Comparison of ENCODE assay signal across 8 mouse cellular contexts in genomic region chr8:107436841-107437421, GRCm38 (mm10). TPM values are rescaled to one million over a fixed set of nuclear protein-coding genes. Genes with fewer than 3 reads are reported as not detected.
DNase-seq lines count a peak whose midpoint lies in the region; ATAC-seq and TF ChIP-seq lines count a peak whose summit lies in the region.

No protein-coding gene starts in this region.

- peak overlapping the region; percentile 79 to 91 for H3K4me3 ChIP-seq in MEL (ENCODE audit: control insufficient read depth in 1 of 2, insufficient read depth in 1 of 2, low read depth in 2 of 2, low read length in 2 of 2)
- peak overlapping the region; percentile 90 for H3K4me3 ChIP-seq in intestine, embryonic 15.5 days (replicated peaks)
- peak overlapping the region; percentile 93 for H3K4me3 ChIP-seq in lung, embryonic 16.5 days (ENCODE audit: low read length)
- peak overlapping the region; percentile 99 for H3K4me3 ChIP-seq in small intestine, adult 2 months (ENCODE audit: low read depth, low read length)

- peaks cover 3 to 14% of the 10 kb centered on the region in 2 experiments for H3K4me1 ChIP-seq in MEL (ENCODE audit: control insufficient read depth in 1 of 2, insufficient read depth in 2 of 2, low read length in 2 of 2)
- H3K4me1 ChIP-seq in intestine, embryonic 15.5 days (replicated peaks): 0 out of 2 replicates have a peak, but pooled peaks cover 11% of the 10 kb centered on the region
- H3K4me1 ChIP-seq in lung, embryonic 16.5 days (replicated peaks; ENCODE audit: control insufficient read depth, insufficient read depth, low read length): peaks cover 4% of the 10 kb centered on the region; the same call in 1 of the 2 replicates
- peaks cover 9% of the 10 kb centered on the region; the same call in 1 of the 2 replicates for H3K4me1 ChIP-seq in small intestine, adult 2 months (ENCODE audit: control insufficient read depth, insufficient read depth, insufficient read length, low read length)

- TF ChIP-seq POLR2A in MEL (IDR thresholded peaks at IDR 0.05; ENCODE audit: control insufficient read depth in 1 of 2, insufficient read depth in 1 of 2, low read depth in 1 of 2, low read length in 2 of 2, poor library complexity in 1 of 2): 0 out of 4 replicates have a peak, but pooled peaks of 1 of the 2 experiments have one; percentile 33
- TF ChIP-seq POLR2A in small intestine, adult 2 months (IDR thresholded peaks at IDR 0.05; ENCODE audit: low read depth, low read length): no peak; the same call in 1 of the 2 replicates

- TF ChIP-seq CTCF in MEL (IDR thresholded peaks at IDR 0.05 in 2 of 3, conservative IDR thresholded peaks at IDR 0.05 in 1 of 3; ENCODE audit: control insufficient read depth in 1 of 3, insufficient read depth in 1 of 3, low read depth in 2 of 3, low read length in 3 of 3, poor library complexity in 1 of 3, severe bottlenecking in 1 of 3): no peak
- no peak for TF ChIP-seq CTCF in small intestine, adult 2 months (IDR thresholded peaks at IDR 0.05; ENCODE audit: extremely low read depth, insufficient read length, insufficient replicate concordance, low read depth, low read length)

- 6% methylated on average over 16 of the region's 16 CpGs for WGBS in intestine, embryonic 15.5 days
- WGBS in lung, embryonic 16.5 days: 4% methylated on average over 16 of the region's 16 CpGs
- WGBS in small intestine, adult 2 months: 0% methylated on average over 16 of the region's 16 CpGs

- no peaks in the 10 kb centered on the region for H3K9me3 ChIP-seq in MEL (replicated peaks; ENCODE audit: insufficient read depth, low read length)
- H3K9me3 ChIP-seq in intestine, embryonic 15.5 days: no peaks in the 10 kb centered on the region
- no peaks in the 10 kb centered on the region for H3K9me3 ChIP-seq in lung, embryonic 16.5 days (ENCODE audit: control insufficient read depth, low read length)

- peak; percentile 27 to 34; a peak in 2 of 4 replicates for TF ChIP-seq EP300 in MEL (IDR thresholded peaks at IDR 0.05; ENCODE audit: low read depth in 1 of 2, low read length in 2 of 2)

- no peaks in the 10 kb centered on the region for H3K27me3 ChIP-seq in MEL (ENCODE audit: control insufficient read depth in 1 of 2, insufficient read depth in 2 of 2, low read length in 2 of 2)
- no peaks in the 10 kb centered on the region for H3K27me3 ChIP-seq in intestine, embryonic 15.5 days (replicated peaks)
- no peaks in the 10 kb centered on the region for H3K27me3 ChIP-seq in lung, embryonic 16.5 days (ENCODE audit: control insufficient read depth, insufficient read depth, low read depth, low read length)
- no peaks in the 10 kb centered on the region for H3K27me3 ChIP-seq in small intestine, adult 2 months (ENCODE audit: control insufficient read depth, insufficient read depth, low read length)

- peak overlapping the region; percentile 82 for H3K4me2 ChIP-seq in intestine, embryonic 15.5 days (replicated peaks)
- peak overlapping the region; percentile 87 for H3K4me2 ChIP-seq in lung, embryonic 16.5 days (ENCODE audit: low read depth, low read length)

- peaks cover 0 to 11% of the 10 kb centered on the region in 2 experiments; a peak in 2 of 4 replicates for H3K36me3 ChIP-seq in MEL (ENCODE audit: control insufficient read depth in 1 of 2, insufficient read depth in 2 of 2, low read length in 2 of 2)
- H3K36me3 ChIP-seq in intestine, embryonic 15.5 days: no peaks in the 10 kb centered on the region
- no peaks in the 10 kb centered on the region for H3K36me3 ChIP-seq in lung, embryonic 16.5 days (ENCODE audit: control insufficient read depth, insufficient read depth, low read length)
- H3K36me3 ChIP-seq in small intestine, adult 2 months (ENCODE audit: control insufficient read depth, insufficient read depth, low read length): no peaks in the 10 kb centered on the region

- H3K79me2 ChIP-seq in MEL (ENCODE audit: control insufficient read depth, insufficient read depth, low read length, poor library complexity): peaks cover 6% of the 10 kb centered on the region; the same call in 1 of the 2 replicates

- DNase-seq in adrenal gland, postnatal 10 days: peak; percentile 37
- no peak for DNase-seq in adrenal gland, postnatal 4 days (ENCODE audit: low spot score in 2 of 2)
- DNase-seq in MEL (ENCODE audit: low read depth, low spot score): peak; percentile 88
- DNase-seq in gastrocnemius, adult 8-10 months (ENCODE audit: low spot score in 2 of 2): no peak

- peak; percentile 82 for ATAC-seq in erythroid progenitor cell, adult 5-6 weeks (replicated peaks; ENCODE audit: low FRiP score, poor library complexity, severe bottlenecking)
- peak; percentile 59 for ATAC-seq in intestine, embryonic 15.5 days
- peak; percentile 21 for ATAC-seq in lung, embryonic 16.5 days (ENCODE audit: low read depth)

- no peak for TF ChIP-seq RAD21 in MEL (IDR thresholded peaks at IDR 0.05; ENCODE audit: low read depth, low read length)

- peak overlapping the region; percentile 82 for H3K9ac ChIP-seq in MEL (ENCODE audit: control insufficient read depth, low read depth, low read length, poor library complexity, severe bottlenecking)
- H3K9ac ChIP-seq in intestine, embryonic 15.5 days: peak overlapping the region; percentile 92
- peak overlapping the region; percentile 95 for H3K9ac ChIP-seq in lung, embryonic 16.5 days (ENCODE audit: low read length)

- peak overlapping the region; percentile 84 for H3K27ac ChIP-seq in MEL (ENCODE audit: control insufficient read depth, low read depth, low read length)
- peak overlapping the region; percentile 89 for H3K27ac ChIP-seq in intestine, embryonic 15.5 days
- peak overlapping the region; percentile 91 for H3K27ac ChIP-seq in lung, embryonic 16.5 days (ENCODE audit: low read length)
- peak overlapping the region; percentile 96 for H3K27ac ChIP-seq in small intestine, adult 2 months (ENCODE audit: insufficient read depth, low read depth, low read length)

TF ChIP-seq in MEL, 35 proteins besides CTCF, POLR2A, EP300 and RAD21 (continues in another document):
- TF ChIP-seq NELFE (IDR thresholded peaks at IDR 0.05; ENCODE audit: low read depth, low read length) (peak; percentile 7; the same call in 1 of the 2 replicates), SIN3A (IDR thresholded peaks at IDR 0.05; ENCODE audit: low read length) (peak; percentile 93), USF2 (IDR thresholded peaks at IDR 0.05; ENCODE audit: borderline replicate concordance in 1 of 2, insufficient read depth in 1 of 2, low read depth in 1 of 2, low read length in 2 of 2) (peak in 1 of 2 experiments; percentile 66; a peak in 2 of 4 replicates), MXI1 (IDR thresholded peaks at IDR 0.05; ENCODE audit: low read depth, low read length) (peak; percentile 87), MEF2A (IDR thresholded peaks at IDR 0.05; ENCODE audit: extremely low read depth, insufficient replicate concordance, low read depth, low read length, poor library complexity, severe bottlenecking) (no peak), CHD1 (IDR thresholded peaks at IDR 0.05; ENCODE audit: low read depth, low read length) (no peak), ZC3H11A (IDR thresholded peaks at IDR 0.05; ENCODE audit: low read depth, low read length) (no peak), ETS1 (IDR thresholded peaks at IDR 0.05; ENCODE audit: low read depth, low read length) (peak; percentile 98), JUND (IDR thresholded peaks at IDR 0.05; ENCODE audit: low read depth, low read length) (no peak), MYC (IDR thresholded peaks at IDR 0.05; ENCODE audit: low read depth, low read length) (peak; percentile 80; the same call in 1 of the 2 replicates)

RNA-seq across cellular contexts. Expression of gene Wwp2, which starts 0.8 kb away (rescaled TPM):
- total RNA-seq in adrenal gland, postnatal 10 days (2021): 10 to 100 TPM; 36.7 to 39.7 TPM
- total RNA-seq in adrenal gland, postnatal 4 days (2021): 10 to 100 TPM; 53.9 to 57.8 TPM
- total RNA-seq in MEL (2012; rRNA removed): 20.5 and 21.8 TPM in 2 replicates
- polyA plus RNA-seq in MEL (2012; ENCODE audit: insufficient read depth in 1 of 2, insufficient read length in 2 of 2, low read depth in 1 of 2, low replicate concordance in 2 of 2, missing spikeins in 1 of 2): 10 to 100 TPM in 1 of 2 experiments, not detected in 1; 31.5 TPM
- 111 and 127 TPM in 2 replicates for total RNA-seq in erythroid progenitor cell, adult 5-6 weeks (2015; ENCODE audit: low replicate concordance)
- 132 and 174 TPM in 2 replicates for total RNA-seq in erythroid progenitor cell, adult 5-6 weeks (2017; ENCODE audit: low replicate concordance)
- 37.0 and 39.2 TPM in 2 replicates for polyA plus RNA-seq in intestine, embryonic 15.5 days (2015; fragmentation: Nextera tagmentation; extraction: Ambion mirVana)
- 60.5 and 64.6 TPM in 2 replicates for polyA plus RNA-seq in lung, embryonic 16.5 days (2015; fragmentation: Nextera tagmentation; extraction: Ambion mirVana)
- 23.6 and 56.9 TPM in 2 replicates for polyA plus RNA-seq in small intestine, adult 2 months (2012; rRNA removed)
- total RNA-seq in gastrocnemius, adult 8-10 months (2022): 10 to 100 TPM; 13.1 to 16.7 (median 14.9) TPM

RNA-seq across cellular contexts. Expression of gene Nob1, which starts 12.1 kb away (rescaled TPM):
- 10 to 100 TPM; 29.4 to 30.6 TPM for total RNA-seq in adrenal gland, postnatal 10 days (2021)
- 10 to 100 TPM; 37.5 to 42.4 TPM for total RNA-seq in adrenal gland, postnatal 4 days (2021)
- 110 and 125 TPM in 2 replicates for total RNA-seq in MEL (2012; rRNA removed)
- 100 to 1,000 TPM; 144 to 200 TPM for polyA plus RNA-seq in MEL (2012; ENCODE audit: insufficient read depth in 1 of 2, insufficient read length in 2 of 2, low read depth in 1 of 2, low replicate concordance in 2 of 2, missing spikeins in 1 of 2)
- 6.5 and 10.9 TPM in 2 replicates for total RNA-seq in erythroid progenitor cell, adult 5-6 weeks (2015; ENCODE audit: low replicate concordance)
- total RNA-seq in erythroid progenitor cell, adult 5-6 weeks (2017; ENCODE audit: low replicate concordance): 5.5 and 6.0 TPM in 2 replicates
- polyA plus RNA-seq in intestine, embryonic 15.5 days (2015; fragmentation: Nextera tagmentation; extraction: Ambion mirVana): 74.4 and 74.8 TPM in 2 replicates
- 71.6 and 72.9 TPM in 2 replicates for polyA plus RNA-seq in lung, embryonic 16.5 days (2015; fragmentation: Nextera tagmentation; extraction: Ambion mirVana)
- 9.2 and 11.7 TPM in 2 replicates for polyA plus RNA-seq in small intestine, adult 2 months (2012; rRNA removed)
- 10 to 100 TPM; 21.4 to 25.7 (median 22.5) TPM for total RNA-seq in gastrocnemius, adult 8-10 months (2022)

RNA-seq across cellular contexts. Expression of gene Nqo1, which starts 33.9 kb away (rescaled TPM):
- 1 to 10 TPM; 4.1 to 6.9 TPM for total RNA-seq in adrenal gland, postnatal 10 days (2021)
- total RNA-seq in adrenal gland, postnatal 4 days (2021): 10 to 100 TPM in 1 of 2 experiments, 1 to 10 TPM in 1; 9.7 to 10.5 TPM
- total RNA-seq in MEL (2012; rRNA removed): 8.0 and 8.8 TPM in 2 replicates
- polyA plus RNA-seq in MEL (2012; ENCODE audit: insufficient read depth in 1 of 2, insufficient read length in 2 of 2, low read depth in 1 of 2, low replicate concordance in 2 of 2, missing spikeins in 1 of 2): 1 to 10 TPM in 1 of 2 experiments, not detected in 1; 8.8 TPM
- total RNA-seq in erythroid progenitor cell, adult 5-6 weeks (2015; ENCODE audit: low replicate concordance): 47.8 and 50.1 TPM in 2 replicates
- total RNA-seq in erythroid progenitor cell, adult 5-6 weeks (2017; ENCODE audit: low replicate concordance): 26.4 and 44.2 TPM in 2 replicates
- polyA plus RNA-seq in intestine, embryonic 15.5 days (2015; fragmentation: Nextera tagmentation; extraction: Ambion mirVana): 14.4 and 18.2 TPM in 2 replicates
- polyA plus RNA-seq in lung, embryonic 16.5 days (2015; fragmentation: Nextera tagmentation; extraction: Ambion mirVana): 14.5 and 15.3 TPM in 2 replicates
- polyA plus RNA-seq in small intestine, adult 2 months (2012; rRNA removed): 9.7 and 37.7 TPM in 2 replicates
- 10 to 100 TPM; 26.7 to 45.4 (median 34.9) TPM for total RNA-seq in gastrocnemius, adult 8-10 months (2022)

Comparison
In these comparisons a context has a peak if more than half of its experiments do, and no peak if none do; other contexts are left out.
1. DNase-seq: peak in adrenal gland, postnatal 10 days (single experiment) and MEL (single experiment); none in adrenal gland, postnatal 4 days (0 of 2) and gastrocnemius, adult 8-10 months (0 of 2).
2. ATAC-seq: peak in every context shown above with its lines; median percentile 82 in erythroid progenitor cell, adult 5-6 weeks; 59 in intestine, embryonic 15.5 days; 21 in lung, embryonic 16.5 days.
3. Peak in every context shown above with its lines, with median percentiles within 50 percentile points of each other: H3K27ac ChIP-seq, H3K4me3 ChIP-seq and H3K9ac ChIP-seq.